Mouse (Mus musculus): Measurements from ENCODE around the gene BC016579.
A peak's percentile ranks its signal among the peaks of the same experiment; 100 is the strongest.

Gene BC016579

GRCm38 (mm10) chr16:45653934-45654332 is at the start of gene BC016579:
Gene BC016579, minus strand, starts transcription at chr16:45654068.
- peak; percentile 66 for DNase-seq

- no peak for DNase-seq
These were observed 45.4 kb upstream of the BC016579 start for GRCm38 (mm10) chr16:45699301-45699700.

- DNase-seq = no peak
These were observed 44.1 kb upstream of the BC016579 start for GRCm38 (mm10) chr16:45697996-45698395.

DNA sequence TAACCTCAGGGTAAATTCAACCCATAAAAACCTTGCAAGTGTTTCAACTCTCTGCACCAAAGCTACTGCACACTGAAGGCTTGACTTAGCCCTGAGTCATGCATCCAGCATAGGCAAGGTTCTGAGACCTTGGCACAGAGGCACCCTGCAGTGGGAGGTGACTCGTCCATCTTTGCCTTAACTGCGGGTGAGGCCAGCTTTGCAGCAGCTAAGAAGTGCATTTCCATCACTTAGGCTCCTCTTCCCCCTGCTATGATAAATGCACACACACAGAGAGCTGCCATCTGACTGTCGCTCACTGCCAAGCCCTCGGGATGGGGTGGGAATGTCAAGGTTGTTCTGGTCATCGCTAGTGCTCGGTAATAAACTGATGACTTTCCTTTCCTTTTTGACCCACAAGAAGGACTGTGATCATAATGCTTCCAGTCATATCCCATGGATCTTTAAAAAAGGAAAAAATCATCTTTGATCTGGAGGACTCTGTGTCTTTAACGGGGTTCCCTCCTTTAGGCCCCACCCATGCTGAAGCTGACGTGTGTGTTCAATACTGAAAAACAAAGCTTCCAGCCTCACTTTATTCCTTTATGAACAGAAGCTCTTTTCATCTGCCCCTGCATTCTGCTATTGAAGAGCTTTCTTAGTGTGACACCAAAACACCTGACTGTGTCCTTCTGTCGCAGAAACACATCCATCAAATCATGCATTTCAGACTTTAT is 41.7 kb upstream of the BC016579 start:
- DNase-seq = no peak

DNA sequence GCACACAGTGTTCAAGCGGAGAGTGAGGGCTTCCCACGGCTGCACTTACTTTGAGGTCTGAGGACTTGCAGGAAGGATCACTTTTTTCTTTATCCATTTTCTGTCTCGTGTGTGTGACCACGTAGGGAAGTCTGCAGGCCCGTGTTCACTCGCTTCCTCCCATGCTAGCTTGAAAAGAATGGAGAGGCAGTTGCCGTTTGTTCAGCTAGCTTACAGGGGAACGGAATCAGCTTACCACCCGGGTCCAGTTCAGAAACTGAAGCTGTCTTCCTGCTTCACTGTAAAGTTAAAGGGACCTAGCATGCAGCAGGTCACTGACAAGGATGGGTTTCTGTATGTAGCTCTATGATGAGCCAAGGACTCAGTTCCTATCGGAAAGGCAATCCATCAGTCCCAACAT is 39.7 kb upstream of the BC016579 start, which contains the start of gene Tmprss7:
Gene Tmprss7 (minus strand): TSS at position 101 of the 400 bp plus-strand sequence.
- DNase-seq = no peak

GRCm38 (mm10) chr16:45692851-45693250 is 39.0 kb upstream of the BC016579 start:
- DNase-seq = no peak

GRCm38 (mm10) chr16:45690178-45690577 is 36.3 kb upstream of the BC016579 start:
- DNase-seq = no peak

- no peak for DNase-seq
These were observed 33.0 kb upstream of the BC016579 start for GRCm38 (mm10) chr16:45686833-45687232.

DNA sequence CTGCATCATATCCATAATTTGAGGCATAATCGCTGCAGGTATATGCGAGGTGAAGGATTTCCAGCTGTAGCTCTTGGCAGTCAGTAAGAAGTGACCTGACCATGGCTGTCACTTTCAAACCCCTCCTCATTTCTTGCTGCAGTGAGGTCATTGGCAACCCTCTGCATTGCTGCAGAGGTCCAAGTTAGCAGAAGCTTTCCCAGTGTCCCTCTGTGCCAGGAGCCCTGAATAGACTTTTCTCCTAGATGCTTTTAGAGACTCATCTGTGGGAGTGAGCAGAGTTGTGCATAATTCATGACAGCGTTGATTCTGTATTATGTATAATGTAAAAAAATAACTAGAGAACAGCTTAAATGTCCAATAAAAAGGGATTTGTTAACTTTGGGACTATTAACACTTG is 31.4 kb upstream of the BC016579 start:
- DNase-seq = no peak

DNA sequence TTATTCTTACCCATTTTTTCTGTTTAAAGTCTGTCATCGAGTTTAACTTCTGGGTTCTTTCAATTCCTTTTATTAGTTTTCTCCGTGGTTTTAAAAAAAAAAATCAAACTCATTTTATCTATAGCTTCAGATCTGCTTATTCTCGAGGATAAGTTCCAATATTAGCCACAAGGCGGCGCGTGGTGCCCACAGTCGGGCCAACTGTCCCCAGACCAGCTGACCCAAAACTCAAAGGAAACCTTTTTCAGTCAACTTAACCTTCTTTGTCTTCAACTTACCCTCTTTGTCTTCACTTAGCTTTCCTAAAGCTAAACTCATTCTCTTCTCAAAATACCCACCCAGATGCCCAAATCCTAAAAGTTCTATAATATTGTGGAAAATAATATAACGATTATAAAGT is 30.9 kb upstream of the BC016579 start:
- peak; percentile 80 for DNase-seq

DNA sequence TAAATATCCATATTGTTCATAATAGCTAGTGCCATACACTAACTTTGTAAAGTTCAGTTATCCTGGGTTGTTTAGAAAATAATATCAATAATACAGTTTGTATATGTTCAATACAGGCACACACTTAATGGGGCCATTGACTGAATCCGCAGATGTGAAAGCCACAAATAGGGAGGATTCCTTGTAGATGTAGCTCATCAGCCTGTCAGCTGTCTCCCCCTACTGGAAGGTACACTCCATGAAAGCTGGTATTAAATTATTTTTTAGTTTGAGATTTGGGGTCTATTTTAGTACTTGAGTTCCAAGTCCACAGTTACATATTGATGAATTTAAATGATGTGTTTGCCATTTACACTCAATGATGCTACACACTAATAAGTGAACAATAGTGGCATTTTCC is 22.6 kb upstream of the BC016579 start:
- DNase-seq = peak; percentile 15

GRCm38 (mm10) chr16:45670005-45670404 is 16.1 kb upstream of the BC016579 start:
- peak; percentile 19 for DNase-seq

- DNase-seq = no peak
These were observed 14.3 kb upstream of the BC016579 start for GRCm38 (mm10) chr16:45668178-45668577.

DNA sequence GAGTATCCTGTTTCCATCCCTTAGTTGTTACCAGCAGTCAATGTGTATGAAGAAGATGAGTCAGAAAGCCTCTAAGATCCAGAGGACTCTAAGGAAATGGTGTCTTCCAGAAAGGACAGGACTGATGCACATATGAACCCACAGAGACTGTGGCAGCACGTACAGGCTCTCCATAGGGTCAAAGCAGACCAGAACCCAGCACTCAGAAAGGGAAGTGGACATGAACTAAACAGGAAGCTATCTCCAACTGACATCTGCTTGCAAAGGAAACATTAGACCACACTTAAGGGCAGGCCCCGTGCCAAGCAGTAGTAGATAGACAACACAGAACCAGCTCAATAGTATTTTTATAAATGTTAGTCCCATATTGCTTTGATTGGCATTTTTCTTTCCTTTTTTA is 12.3 kb upstream of the BC016579 start:
- no peak for DNase-seq

DNA sequence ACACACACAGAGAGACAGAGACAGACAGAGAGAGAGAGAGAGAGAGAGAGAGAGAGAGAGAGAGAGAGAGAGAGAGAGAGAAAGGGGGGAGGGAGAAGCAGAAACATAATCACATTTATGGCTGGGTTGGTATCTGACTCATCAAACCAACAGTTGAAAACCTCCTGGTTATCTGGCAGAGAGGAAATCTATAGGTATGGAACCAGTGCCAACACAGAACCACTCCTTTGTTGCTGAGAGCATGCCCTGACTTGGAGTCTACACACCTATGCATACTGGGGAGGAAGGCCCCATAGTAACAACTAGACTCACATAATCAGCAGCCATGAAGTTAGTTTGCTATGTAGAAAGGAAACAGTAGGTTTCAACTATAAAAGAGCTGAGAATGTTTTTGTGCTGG is 8.5 kb upstream of the BC016579 start:
- no peak for DNase-seq

DNA sequence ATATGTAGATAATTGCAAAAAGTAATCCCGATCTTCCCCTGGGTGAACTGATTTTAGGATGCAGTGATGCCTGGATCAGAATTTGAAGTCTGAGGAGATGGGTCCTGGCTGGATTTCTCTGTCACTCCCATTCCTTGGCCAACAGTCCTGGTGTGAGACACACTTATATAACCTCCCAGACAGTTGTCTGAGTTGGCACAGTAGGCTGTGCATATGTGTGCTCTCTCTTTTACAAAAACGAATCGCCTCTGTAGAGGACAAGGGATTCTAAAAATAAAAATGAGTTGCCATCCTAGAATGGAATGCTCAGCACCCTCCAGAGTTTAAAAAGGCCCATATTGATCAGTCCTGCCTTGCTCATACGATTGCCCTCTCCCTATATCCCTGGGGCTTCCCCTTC is 5.7 kb upstream of the BC016579 start:
- no peak for DNase-seq

GRCm38 (mm10) chr16:45658248-45658647 is 4.4 kb upstream of the BC016579 start:
- DNase-seq = no peak

DNA sequence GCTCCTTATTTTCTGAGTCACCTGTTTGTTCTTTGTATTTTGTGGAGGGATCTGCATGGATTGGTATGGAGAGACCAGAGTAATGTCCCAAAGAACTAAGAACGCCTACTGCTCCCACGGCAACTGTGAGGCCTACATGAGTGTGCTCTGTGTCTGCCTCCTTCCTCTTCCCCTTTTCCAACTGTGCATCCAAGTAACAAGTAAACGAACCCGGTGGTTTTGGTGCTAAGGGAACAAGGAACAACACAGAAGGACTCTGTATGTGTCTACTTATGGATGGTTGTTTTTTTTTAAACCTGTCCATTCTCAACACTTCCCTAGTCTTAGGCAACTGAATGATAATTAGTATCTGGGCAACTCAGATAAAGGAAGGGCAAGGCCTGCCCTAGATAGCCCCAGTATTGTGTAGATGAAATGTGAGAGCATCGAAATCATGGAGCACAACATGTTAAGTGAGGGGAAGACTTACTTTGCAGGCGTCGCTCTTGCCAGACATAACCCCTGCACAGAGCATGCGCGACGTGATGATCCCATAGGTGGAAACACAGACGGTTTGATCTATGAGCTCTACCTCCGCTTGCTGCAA is 3.8 kb upstream of the BC016579 start:
- no peak for DNase-seq

DNA sequence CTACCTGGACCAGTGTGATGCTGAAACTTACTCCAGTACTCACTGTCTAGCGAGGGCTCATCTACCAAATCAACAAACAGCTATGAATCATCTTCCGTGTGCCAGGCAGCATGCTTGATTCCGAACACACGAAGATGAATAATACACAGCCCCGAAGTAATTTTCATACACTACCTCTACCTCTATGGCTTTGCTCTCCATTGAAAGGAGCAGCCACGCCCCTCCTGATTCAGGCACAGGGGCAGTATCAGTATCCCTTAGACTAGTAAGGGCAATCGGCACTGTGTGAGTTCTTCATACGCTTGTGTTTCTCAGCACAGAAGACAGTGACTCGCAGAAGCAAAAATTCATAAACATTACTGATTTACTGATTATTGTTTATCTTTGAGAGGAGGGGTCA is 597 bp upstream of the BC016579 start:
- no peak for DNase-seq

GRCm38 (mm10) chr16:45653009-45653933 is 597 bp downstream of the BC016579 start:
- no peak for DNase-seq

- DNase-seq = no peak
These were observed 2.4 kb downstream of the BC016579 start for GRCm38 (mm10) chr16:45651497-45651896.

GRCm38 (mm10) chr16:45644380-45644779 is 9.5 kb downstream of the BC016579 start:
- DNase-seq = peak; percentile 28

- no peak for DNase-seq
These were observed 9.9 kb downstream of the BC016579 start for GRCm38 (mm10) chr16:45643944-45644343.

GRCm38 (mm10) chr16:45641301-45641700 is 12.6 kb downstream of the BC016579 start:
- no peak for DNase-seq
